8 mouse cellular contexts compared by ENCODE assay signal in the genomic region with DNA sequence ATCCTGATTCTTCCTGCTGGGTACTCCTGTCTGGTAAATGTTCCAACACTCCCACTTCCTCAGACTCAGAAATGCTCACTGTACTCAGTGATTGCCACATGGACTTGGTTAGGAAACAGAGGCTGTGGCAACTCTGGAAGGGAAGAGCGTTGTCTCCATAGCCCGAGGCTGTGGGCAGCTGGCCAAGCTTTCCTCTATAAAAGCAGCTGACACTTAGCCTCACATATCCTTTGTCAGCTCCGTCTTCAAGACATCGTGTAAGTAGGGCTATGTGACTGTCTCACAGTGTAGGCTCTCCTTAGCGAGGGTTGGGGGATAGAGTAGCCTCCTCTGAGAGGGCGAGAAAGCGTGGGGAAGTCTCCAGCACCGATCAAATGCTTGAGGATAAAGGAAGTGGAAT. TPM values are rescaled to one million over a fixed set of nuclear protein-coding genes. Genes with fewer than 3 reads are reported as not detected.
DNase-seq lines count a peak whose midpoint lies in the region; ATAC-seq lines count a peak whose summit lies in the region.

Gene S100a8 (plus strand): TSS at position 133 of the 400 bp plus-strand sequence.

- H3K27ac ChIP-seq in liver, embryonic 12.5 days = no peak within 1 kb of the TSS
- H3K27ac ChIP-seq in stomach, embryonic 15.5 days = no peak within 1 kb of the TSS

- intact Hi-C loops in gastrocnemius, postnatal 36 days (cut with DNase I) = no loop called here

- no peak for ATAC-seq in liver, embryonic 12.5 days
- ATAC-seq in stomach, embryonic 15.5 days (ENCODE audit: insufficient read depth, low FRiP score, low read depth) = no peak
- no peak for ATAC-seq in inflammation-experienced regulatory T-cells, adult 6 months

- no peaks in the 10 kb centered on the region for H3K36me3 ChIP-seq in liver, embryonic 12.5 days
- H3K36me3 ChIP-seq in stomach, embryonic 15.5 days = no peaks in the 10 kb centered on the region

- 55% methylated on average over 8 of the region's 8 CpGs for WGBS in liver, embryonic 12.5 days (ENCODE audit: insufficient replicate concordance)
- WGBS in stomach, embryonic 15.5 days = 54% methylated on average over 8 of the region's 8 CpGs

- H3K4me2 ChIP-seq in liver, embryonic 12.5 days = no peak within 1 kb of the TSS
- H3K4me2 ChIP-seq in stomach, embryonic 15.5 days = no peak within 1 kb of the TSS

- no peaks in the 10 kb centered on the region for H3K9me3 ChIP-seq in liver, embryonic 12.5 days (replicated peaks)
- no peaks in the 10 kb centered on the region for H3K9me3 ChIP-seq in stomach, embryonic 15.5 days

- H3K9ac ChIP-seq in liver, embryonic 12.5 days = no peak within 1 kb of the TSS
- H3K9ac ChIP-seq in stomach, embryonic 15.5 days = no peak within 1 kb of the TSS

- H3K4me1 ChIP-seq in liver, embryonic 12.5 days = no peaks in the 10 kb centered on the region
- H3K4me1 ChIP-seq in stomach, embryonic 15.5 days = no peaks in the 10 kb centered on the region

- no peaks in the 10 kb centered on the region; the same call in 1 of the 2 replicates for H3K27me3 ChIP-seq in liver, embryonic 12.5 days (replicated peaks)
- no peaks in the 10 kb centered on the region for H3K27me3 ChIP-seq in stomach, embryonic 15.5 days (replicated peaks)

- H3K4me3 ChIP-seq in liver, embryonic 12.5 days = no peak within 1 kb of the TSS
- H3K4me3 ChIP-seq in stomach, embryonic 15.5 days (replicated peaks) = no peak within 1 kb of the TSS

- peak; percentile 3 for DNase-seq in gastrocnemius, adult 18-20 months (ENCODE audit: low spot score)
- DNase-seq in gastrocnemius, postnatal 36 days = no peak
- peak; percentile 26 to 60 for DNase-seq in spleen, postnatal 10 days (ENCODE audit: low spot score in 2 of 2)
- DNase-seq in spleen, adult 18-20 months = no peak
- no peak for DNase-seq in testis, postnatal 14 days (ENCODE audit: low spot score)

RNA-seq across cellular contexts. Expression of gene S100a8, which starts in this region (rescaled TPM):
- not detected for total RNA-seq in gastrocnemius, adult 18-20 months (2021)
- not detected for total RNA-seq in gastrocnemius, postnatal 36 days (2021)
- 209 and 244 TPM in 2 replicates for polyA plus RNA-seq in liver, embryonic 12.5 days (2016; fragmentation: Nextera tagmentation; extraction: Ambion mirVana)
- 295 and 384 TPM in 2 replicates for polyA plus RNA-seq in stomach, embryonic 15.5 days (2015; fragmentation: Nextera tagmentation; extraction: Ambion mirVana)
- 1 to 10 TPM in 1 of 3 experiments, not detected in 2; 7.4 TPM for polyA plus RNA-seq in inflammation-experienced regulatory T-cells, adult 6 months (2017; shearing (Covaris generic))

Comparison
In these comparisons a context has a peak if more than half of its experiments do, and no peak if none do; other contexts are left out.
1. RNA of gene S100a8 (polyA plus RNA-seq): 295 to 384 TPM in stomach, embryonic 15.5 days and 209 to 244 TPM in liver, embryonic 12.5 days; 7.4 TPM in inflammation-experienced regulatory T-cells, adult 6 months; every median in the first group is over 10 times any median in the second.
2. DNase-seq: peak in spleen, postnatal 10 days (2 of 2); none in gastrocnemius, postnatal 36 days (0 of 2), spleen, adult 18-20 months (0 of 2) and testis, postnatal 14 days (single experiment).
3. Peak in DNase-seq in gastrocnemius, adult 18-20 months; RNA of the gene not detected or under 1 TPM.